Mouse (Mus musculus): ENCODE measurements at regions not wholly inside any gene's neighbourhood (a gene's known extent, or its start where the extent isn't known, plus 50 kb on each side); places are given as distances from the start of the nearest gene placed in this dataset.

DNA sequence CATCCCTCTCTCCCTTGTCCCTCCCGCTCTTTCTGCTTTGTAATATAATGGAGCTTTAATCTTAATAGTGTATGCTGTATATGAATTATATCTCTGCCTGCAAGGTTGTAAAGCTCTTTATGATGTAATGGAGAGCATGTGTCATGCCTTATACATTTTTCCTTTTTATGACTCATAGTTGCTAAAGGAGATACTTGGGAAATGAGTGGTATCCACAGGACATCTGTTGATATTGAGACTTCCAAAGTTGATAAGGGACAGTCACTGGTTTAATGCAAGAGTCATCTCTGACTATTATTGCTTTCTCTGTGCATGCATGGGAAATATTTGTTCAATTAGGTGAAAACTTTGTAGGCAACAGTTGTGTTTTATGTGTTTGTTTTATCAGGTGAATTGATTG lies 152.6 kb upstream of the Tars start:
- Histone ChIP-seq H3K4me3 (ENCODE audit: extremely low read depth, insufficient read depth, insufficient read length) (no peak overlapping the region), H3K4me1 (ENCODE audit: control insufficient read depth, insufficient read depth, insufficient read length) (no peaks in the 10 kb centered on the region), H3K36me3 (ENCODE audit: control insufficient read depth, insufficient read depth, low read length) (no peaks in the 10 kb centered on the region), H3K27me3 (ENCODE audit: control insufficient read depth, insufficient read depth, low read length) (no peaks in the 10 kb centered on the region), H3K27ac (ENCODE audit: insufficient read depth, low read length) (no peak overlapping the region)
- DNase-seq (ENCODE audit: low read depth in 1 of 2, low spot score in 2 of 2): no peak
- TF ChIP-seq POLR2A (IDR thresholded peaks at IDR 0.05; ENCODE audit: low read depth, low read length) (no peak), CTCF (IDR thresholded peaks at IDR 0.05; ENCODE audit: extremely low read depth, insufficient read depth, insufficient read length, insufficient replicate concordance) (no peak)
- 90% methylated on average over 1 of the region's 1 CpGs for WGBS

DNA sequence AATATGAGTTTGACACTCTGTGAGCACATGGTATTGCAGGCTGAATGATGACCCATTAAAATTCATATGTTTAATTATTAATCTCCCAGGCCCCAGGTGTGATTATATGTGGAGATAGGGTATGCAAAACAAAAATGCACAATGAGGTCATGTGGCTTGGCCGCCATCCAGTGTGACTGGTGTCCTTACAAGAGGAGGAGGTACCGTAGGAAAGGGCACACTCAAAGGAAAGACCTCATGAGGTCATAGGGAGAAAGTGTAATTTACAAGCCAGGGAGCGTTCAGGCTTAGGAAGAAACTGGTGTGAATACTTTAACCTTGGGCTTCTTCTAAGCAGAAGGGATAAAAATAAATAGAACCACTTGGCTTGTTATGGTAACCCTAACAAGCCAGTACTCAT lies 140.0 kb upstream of the Tars start:
- no peaks in the 10 kb centered on the region for H3K36me3 ChIP-seq (ENCODE audit: control insufficient read depth, insufficient read depth, low read length)
- 87% methylated on average over 3 of the region's 3 CpGs for WGBS
- no peaks in the 10 kb centered on the region for H3K4me1 ChIP-seq (ENCODE audit: control insufficient read depth, insufficient read depth, insufficient read length)
- no peak overlapping the region for H3K4me3 ChIP-seq (ENCODE audit: extremely low read depth, insufficient read depth, insufficient read length)
- DNase-seq (ENCODE audit: low read depth in 1 of 2, low spot score in 2 of 2): no peak
- H3K27me3 ChIP-seq (ENCODE audit: control insufficient read depth, insufficient read depth, low read length): no peaks in the 10 kb centered on the region
- H3K27ac ChIP-seq (ENCODE audit: insufficient read depth, low read length): no peak overlapping the region
- TF ChIP-seq POLR2A (IDR thresholded peaks at IDR 0.05; ENCODE audit: low read depth, low read length) (no peak), CTCF (IDR thresholded peaks at IDR 0.05; ENCODE audit: extremely low read depth, insufficient read depth, insufficient read length, insufficient replicate concordance) (no peak)

DNA sequence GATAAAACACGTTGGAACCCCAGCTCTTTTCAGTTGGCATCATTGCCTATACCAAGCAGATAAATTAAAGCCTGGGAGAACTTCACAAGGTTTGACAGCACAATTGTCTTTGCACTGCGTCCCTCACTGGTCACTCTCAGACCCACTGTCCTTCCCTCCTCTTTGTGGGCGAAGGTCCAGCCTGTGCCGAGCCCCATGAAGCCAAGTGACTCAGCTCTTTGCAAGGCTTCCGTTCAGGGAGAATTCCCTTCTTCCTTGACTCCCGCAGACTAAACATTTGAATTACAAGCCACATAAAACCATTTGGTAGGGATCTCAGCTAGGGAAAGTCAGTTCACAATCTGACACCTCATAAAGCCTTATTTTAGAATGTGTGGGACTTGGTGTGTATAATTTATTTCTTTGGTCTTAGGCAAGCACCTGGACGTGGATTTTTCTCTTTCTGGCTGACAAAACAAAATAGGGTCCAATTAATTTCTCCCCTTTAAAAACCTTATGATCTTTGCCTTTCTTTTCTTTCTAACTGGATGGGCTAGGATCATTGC lies 136.7 kb upstream of the Tars start:
- Histone ChIP-seq H3K27me3 (ENCODE audit: control insufficient read depth, insufficient read depth, low read length) (no peaks in the 10 kb centered on the region), H3K4me1 (ENCODE audit: control insufficient read depth, insufficient read depth, insufficient read length) (peaks cover 13% of the 10 kb centered on the region), H3K36me3 (ENCODE audit: control insufficient read depth, insufficient read depth, low read length) (no peaks in the 10 kb centered on the region), H3K4me3 (ENCODE audit: extremely low read depth, insufficient read depth, insufficient read length) (no peak overlapping the region), H3K27ac (ENCODE audit: insufficient read depth, low read length) (no peak overlapping the region)
- no peak for DNase-seq (ENCODE audit: low read depth in 1 of 2, low spot score in 2 of 2)
- WGBS: 84% methylated on average over 7 of the region's 7 CpGs
- no peak for TF ChIP-seq CTCF (IDR thresholded peaks at IDR 0.05; ENCODE audit: extremely low read depth, insufficient read depth, insufficient read length, insufficient replicate concordance)
- TF ChIP-seq POLR2A (IDR thresholded peaks at IDR 0.05; ENCODE audit: low read depth, low read length): no peak

DNA sequence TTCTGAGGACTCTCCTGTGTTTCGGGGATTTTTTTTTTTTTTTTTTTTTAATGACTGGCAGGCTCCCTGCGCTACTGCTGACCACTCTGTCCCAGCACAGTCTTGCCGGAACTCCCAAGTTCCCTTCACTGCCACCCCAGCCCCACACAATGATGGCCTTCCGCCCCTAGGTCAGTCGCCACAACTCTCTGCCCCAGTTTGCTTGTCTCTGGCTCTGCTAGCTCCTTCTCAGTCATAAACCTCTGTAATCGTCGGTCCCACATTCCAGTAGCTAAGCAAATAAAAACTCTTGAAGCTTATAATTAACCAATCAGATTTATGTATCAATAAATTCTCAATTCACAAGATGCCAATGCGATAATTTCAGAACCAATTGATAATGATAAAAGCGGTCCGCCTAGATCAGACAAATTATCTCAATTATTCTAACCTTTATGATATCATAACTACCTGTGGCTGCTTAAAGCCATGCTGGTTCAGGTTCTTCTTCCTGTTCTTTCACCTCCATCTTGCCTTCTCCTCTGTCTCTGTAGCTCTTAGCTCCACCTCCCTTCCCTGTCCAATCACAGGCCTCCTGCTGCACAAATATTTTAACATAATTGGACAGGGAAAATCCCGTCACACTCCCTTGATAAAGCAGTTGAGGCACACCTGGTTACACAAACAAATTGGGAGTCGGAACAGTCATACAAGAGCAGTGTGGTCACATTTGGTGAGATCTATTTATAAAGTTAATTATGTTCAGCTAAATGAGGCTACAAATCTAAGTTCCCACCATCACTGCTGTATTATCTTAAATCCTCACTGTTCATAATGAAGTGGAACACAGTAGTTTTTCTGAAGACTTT lies 135.2 kb upstream of the Tars start:
- H3K4me1 ChIP-seq (ENCODE audit: control insufficient read depth, insufficient read depth, insufficient read length): peaks cover 13% of the 10 kb centered on the region
- WGBS: 92% methylated on average over 12 of the region's 12 CpGs
- no peak overlapping the region for H3K4me3 ChIP-seq (ENCODE audit: extremely low read depth, insufficient read depth, insufficient read length)

DNA sequence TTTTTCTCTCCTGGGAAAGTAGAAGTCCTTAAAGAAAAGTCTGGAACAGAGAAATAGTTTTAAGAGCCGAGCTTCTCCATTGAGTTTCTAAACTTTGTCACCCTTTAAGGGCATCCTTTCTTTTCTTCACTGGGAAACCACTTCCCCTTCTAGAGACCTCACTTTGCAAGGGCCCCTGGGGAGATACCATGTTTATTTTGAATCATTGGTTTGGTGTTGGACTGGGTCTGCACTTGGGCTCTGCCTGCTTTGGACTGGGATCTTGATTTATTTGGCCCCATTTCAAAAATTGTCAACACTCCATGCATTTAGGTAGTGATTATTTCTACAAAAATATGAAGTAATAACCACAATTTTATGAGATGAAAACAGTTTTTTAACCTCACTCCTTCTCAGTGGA lies 134.2 kb upstream of the Tars start:
- H3K4me3 ChIP-seq (ENCODE audit: extremely low read depth, insufficient read depth, insufficient read length): no peak overlapping the region
- H3K4me1 ChIP-seq (ENCODE audit: control insufficient read depth, insufficient read depth, insufficient read length): peaks cover 13% of the 10 kb centered on the region
- TF ChIP-seq POLR2A (IDR thresholded peaks at IDR 0.05; ENCODE audit: low read depth, low read length): no peak
- TF ChIP-seq CTCF (IDR thresholded peaks at IDR 0.05; ENCODE audit: extremely low read depth, insufficient read depth, insufficient read length, insufficient replicate concordance): no peak
- H3K36me3 ChIP-seq (ENCODE audit: control insufficient read depth, insufficient read depth, low read length): no peaks in the 10 kb centered on the region
- DNase-seq (ENCODE audit: low read depth in 1 of 2, low spot score in 2 of 2): peak in 1 of 2 experiments; percentile 12
- WGBS: 2% methylated on average over 1 of the region's 1 CpGs
- no peaks in the 10 kb centered on the region for H3K27me3 ChIP-seq (ENCODE audit: control insufficient read depth, insufficient read depth, low read length)
- no peak overlapping the region for H3K27ac ChIP-seq (ENCODE audit: insufficient read depth, low read length)

More for the DNA sequence above, 135.2 kb upstream of the Tars start:
- TF ChIP-seq POLR2A (IDR thresholded peaks at IDR 0.05; ENCODE audit: low read depth, low read length) (no peak), CTCF (IDR thresholded peaks at IDR 0.05; ENCODE audit: extremely low read depth, insufficient read depth, insufficient read length, insufficient replicate concordance) (no peak)
- Histone ChIP-seq H3K36me3 (ENCODE audit: control insufficient read depth, insufficient read depth, low read length) (no peaks in the 10 kb centered on the region), H3K27ac (ENCODE audit: insufficient read depth, low read length) (no peak overlapping the region), H3K27me3 (ENCODE audit: control insufficient read depth, insufficient read depth, low read length) (no peaks in the 10 kb centered on the region)
- DNase-seq (ENCODE audit: low read depth in 1 of 2, low spot score in 2 of 2): no peak

DNA sequence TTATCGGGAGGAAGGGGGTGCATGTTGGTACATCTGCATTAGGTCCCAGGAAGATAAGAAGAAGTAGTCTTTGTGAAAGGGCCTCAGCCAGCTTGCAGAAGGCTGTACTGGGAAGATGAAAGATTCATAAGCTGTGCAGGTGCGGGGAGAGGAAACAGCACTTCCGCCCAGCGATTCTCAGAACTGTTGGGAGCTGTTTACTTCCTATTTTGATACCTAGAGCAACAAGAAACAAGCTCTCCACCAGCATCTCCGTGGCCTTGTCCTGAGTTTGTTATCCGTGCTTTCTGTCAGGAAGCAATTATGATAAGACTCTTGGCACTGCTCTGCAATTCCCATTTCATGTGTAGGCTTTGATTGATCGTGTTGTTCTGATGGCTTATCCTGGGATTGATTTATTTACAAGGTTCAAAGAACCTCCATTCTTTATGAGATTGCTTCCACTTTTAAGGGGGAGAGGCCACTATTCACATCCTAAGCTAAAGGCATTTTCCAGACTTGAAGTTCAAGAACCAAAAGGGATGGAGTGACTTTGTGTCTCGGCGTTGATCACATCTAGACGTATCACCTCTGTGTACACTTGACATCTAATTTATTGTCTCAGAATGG lies 133.6 kb upstream of the Tars start:
- H3K4me3 ChIP-seq (ENCODE audit: extremely low read depth, insufficient read depth, insufficient read length): 0 out of 2 replicates have a peak overlapping the region, but pooled peaks have one; percentile 14
- no peaks in the 10 kb centered on the region for H3K27me3 ChIP-seq (ENCODE audit: control insufficient read depth, insufficient read depth, low read length)
- 15% methylated on average over 10 of the region's 10 CpGs for WGBS
- no peak for TF ChIP-seq CTCF (IDR thresholded peaks at IDR 0.05; ENCODE audit: extremely low read depth, insufficient read depth, insufficient read length, insufficient replicate concordance)
- no peak for TF ChIP-seq POLR2A (IDR thresholded peaks at IDR 0.05; ENCODE audit: low read depth, low read length)
- H3K36me3 ChIP-seq (ENCODE audit: control insufficient read depth, insufficient read depth, low read length): no peaks in the 10 kb centered on the region
- H3K4me1 ChIP-seq (ENCODE audit: control insufficient read depth, insufficient read depth, insufficient read length): peaks cover 13% of the 10 kb centered on the region
- DNase-seq (ENCODE audit: low read depth in 1 of 2, low spot score in 2 of 2): peak; percentile 34 to 39
- peak overlapping the region; percentile 46 for H3K27ac ChIP-seq (ENCODE audit: insufficient read depth, low read length)
